Mouse (Mus musculus): ENCODE results near the gene Ifna12.
"Not testable (repeated sequence)": the region's sequence is repeated elsewhere in the genome, so short reads cannot be mapped to it uniquely, and the experiment has no call there.

The Ifna12 gene

DNA sequence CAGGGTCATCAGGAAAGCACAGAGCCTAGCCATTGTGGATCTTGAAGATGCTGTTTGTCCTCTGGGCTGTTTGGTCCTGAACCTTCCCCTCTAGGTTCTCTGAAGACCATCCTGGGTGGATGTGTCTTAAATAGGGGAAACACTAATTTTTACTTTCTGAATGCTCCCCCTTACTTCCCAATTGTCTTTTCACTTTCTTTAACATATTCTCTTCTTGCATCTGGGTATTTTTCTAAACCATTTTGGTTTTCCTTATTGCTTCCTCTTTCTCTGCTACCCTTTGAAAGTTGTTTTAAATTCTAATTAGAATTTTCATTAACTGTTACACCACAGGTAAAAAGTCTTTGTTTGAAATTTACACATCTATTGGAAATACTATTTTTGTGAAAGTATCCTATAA, at the start of gene Ifna12:
Gene Ifna12, minus strand, starts transcription at position 101 of the 400 bp plus-strand sequence.
- in situ Hi-C loops (cut with MboI; ENCODE audit: low sequenced_read_pairs): no loop called here

DNA sequence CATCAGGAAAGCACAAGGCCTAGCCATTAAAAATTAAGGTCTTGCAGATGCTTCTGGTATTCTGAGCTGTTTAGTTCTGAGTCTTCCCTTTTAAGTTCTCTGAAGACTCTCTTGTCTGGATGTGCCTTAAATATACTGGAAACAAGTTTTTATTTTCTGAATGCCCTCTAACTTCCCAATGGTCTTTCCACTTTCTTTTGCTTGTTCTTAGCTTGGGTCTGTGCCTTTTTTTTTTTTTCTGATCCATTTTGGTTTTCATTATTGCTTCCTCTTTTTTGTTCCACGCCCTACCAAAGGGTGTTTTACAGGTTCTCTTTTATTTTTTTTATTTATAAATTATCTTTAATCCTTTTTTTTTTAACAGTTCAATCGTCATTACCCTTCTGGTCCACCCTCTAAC, 41.2 kb upstream of the Ifna12 start, which contains the start of gene Ifna13:
Gene Ifna13, minus strand, starts transcription at position 101 of the 400 bp plus-strand sequence.
- in situ Hi-C loops (cut with MboI; ENCODE audit: low sequenced_read_pairs): no loop called here

DNA sequence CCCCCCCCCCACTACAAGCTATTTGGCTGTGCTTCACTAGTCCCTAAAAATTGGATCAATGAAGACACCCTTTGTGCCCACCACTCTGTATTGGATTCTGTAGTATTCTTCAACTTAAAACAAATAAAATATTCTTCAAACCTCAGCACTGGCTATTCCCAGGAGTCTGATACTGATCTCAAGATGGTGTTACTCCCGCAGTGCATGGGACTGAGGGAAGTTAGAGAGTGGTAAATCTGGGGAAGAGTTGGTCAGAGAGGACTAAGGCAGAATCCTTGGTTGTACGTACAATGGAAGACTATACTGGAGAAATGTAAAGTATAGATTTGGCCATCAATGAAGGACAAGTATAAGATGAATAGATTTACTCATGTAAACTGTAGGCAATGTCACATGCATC, 39.4 kb upstream of the Ifna12 start:
- in situ Hi-C loops (cut with MboI; ENCODE audit: low sequenced_read_pairs): no loop called here

DNA sequence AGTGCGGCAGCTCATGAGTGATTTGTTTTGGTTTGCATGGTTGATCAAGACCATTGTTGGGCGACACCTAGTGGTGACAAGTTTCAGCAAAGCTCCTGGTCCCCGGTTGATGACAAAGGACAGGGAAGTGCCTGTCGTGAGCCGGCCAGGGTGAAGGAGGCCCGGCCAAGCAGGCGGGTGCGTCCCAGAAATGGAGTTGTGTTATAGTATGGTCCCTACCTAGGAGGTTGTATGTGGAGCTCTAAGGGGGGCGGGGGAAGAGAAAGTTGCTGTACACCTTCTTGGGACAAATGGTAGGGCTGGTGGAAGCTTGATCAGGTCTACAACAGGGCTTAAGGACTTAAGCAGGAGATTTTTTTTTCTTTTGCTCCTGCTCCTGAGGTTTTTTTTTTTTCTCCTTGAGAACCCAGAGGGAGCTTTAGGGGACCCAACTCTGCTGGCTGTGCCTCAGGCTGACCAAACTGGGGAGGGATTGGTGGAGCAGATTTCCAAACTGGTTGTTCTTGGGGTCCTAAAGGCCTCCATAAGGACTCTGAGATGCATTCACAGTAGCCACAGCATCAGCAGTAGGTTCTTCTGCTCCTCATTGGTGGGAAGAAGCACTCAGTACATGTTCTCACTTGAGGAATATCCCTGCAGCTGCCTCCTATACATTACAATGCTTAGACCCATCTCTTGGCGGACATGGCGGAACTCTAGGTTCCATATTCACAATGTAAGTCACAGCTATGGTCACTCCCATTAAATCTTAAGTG, 38.1 kb upstream of the Ifna12 start:
- in situ Hi-C loops (cut with MboI; ENCODE audit: low sequenced_read_pairs): no loop called here

DNA sequence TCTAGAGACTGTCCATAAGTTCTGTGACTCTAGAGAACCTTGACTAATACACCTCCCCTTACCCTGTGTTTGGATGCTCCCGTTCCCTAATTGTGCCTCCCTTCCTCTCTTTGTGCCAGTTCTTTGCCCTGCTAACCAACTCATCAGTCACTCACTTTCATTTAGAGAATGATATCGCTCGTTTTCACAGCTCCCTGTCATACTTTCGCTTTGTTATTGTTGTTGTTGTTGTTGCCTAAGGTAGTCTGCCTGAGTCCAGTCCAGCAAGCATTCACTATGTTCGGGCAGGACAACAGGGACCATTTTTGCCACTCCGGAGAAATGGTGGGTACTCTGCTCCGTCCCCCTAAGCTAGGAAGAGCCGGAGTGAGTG, 37.5 kb upstream of the Ifna12 start:
- in situ Hi-C loops (cut with MboI; ENCODE audit: low sequenced_read_pairs): no loop called here

DNA sequence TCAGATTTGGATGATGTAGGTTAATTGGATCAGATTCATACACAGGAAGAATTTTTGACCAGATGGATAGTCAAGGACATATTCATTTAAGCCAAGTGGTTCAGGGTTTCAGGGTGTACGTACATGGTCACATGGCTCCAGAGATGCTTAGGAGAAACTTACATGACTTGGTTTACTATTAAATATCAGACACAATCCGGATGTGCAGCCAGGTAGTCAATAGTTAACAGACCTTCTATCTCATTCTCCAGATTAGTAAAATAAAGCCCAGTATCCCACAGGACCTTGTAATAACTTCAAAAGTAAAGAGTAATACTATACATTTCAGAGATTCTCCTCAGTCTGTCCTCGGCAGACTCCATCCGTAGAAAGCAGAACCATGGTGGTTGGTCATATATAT, 31.1 kb upstream of the Ifna12 start, which contains the start of gene C87499:
Gene C87499, minus strand, starts transcription at position 101 of the 400 bp plus-strand sequence.
- in situ Hi-C loops (cut with MboI; ENCODE audit: low sequenced_read_pairs): no loop called here

DNA sequence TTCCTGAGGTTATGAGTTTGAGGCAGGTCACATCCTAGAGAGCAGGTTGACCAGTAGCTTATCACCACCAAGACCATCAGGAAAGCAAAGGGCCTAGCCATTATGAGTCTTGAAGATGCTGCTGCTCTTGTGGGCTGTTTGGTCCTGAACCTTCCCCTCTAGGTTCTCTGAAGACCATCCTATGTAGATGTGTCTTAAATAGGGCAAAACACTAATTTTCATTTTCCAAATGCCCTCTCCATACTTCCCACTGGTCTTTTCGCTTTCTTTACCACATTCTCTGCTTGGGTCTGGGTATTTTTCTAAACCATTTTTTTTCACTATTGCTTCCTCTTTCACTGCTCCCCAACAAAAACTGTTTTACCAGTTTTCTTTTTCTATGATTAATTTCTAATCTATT, 10.9 kb downstream of the Ifna12 start, which contains the start of gene Ifna9:
Gene Ifna9, minus strand, starts transcription at position 101 of the 400 bp plus-strand sequence.
- in situ Hi-C loops (cut with MboI; ENCODE audit: low sequenced_read_pairs): no loop called here

DNA sequence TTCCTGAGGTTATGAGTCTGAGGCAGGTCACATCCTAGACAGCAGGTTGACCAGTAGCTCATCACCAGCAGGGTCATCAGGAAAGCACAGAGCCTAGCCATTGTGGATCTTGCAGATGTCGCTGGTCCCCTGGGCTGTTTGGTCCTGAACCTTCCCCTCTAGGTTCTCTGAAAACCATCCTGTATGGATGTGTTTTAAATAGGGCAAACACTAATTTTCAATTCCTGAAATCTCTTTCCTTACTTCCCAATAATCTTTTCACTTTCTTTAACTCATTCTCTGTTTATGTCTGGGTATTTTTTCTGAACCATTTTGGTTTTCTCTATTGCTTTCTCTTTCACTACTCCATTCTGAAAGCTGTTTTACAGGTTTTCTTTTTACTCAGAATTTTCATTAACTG, 31.5 kb downstream of the Ifna12 start, which contains the start of gene Ifna14:
Gene Ifna14, minus strand, starts transcription at position 101 of the 400 bp plus-strand sequence.
- in situ Hi-C loops (cut with MboI; ENCODE audit: low sequenced_read_pairs): no loop called here

DNA sequence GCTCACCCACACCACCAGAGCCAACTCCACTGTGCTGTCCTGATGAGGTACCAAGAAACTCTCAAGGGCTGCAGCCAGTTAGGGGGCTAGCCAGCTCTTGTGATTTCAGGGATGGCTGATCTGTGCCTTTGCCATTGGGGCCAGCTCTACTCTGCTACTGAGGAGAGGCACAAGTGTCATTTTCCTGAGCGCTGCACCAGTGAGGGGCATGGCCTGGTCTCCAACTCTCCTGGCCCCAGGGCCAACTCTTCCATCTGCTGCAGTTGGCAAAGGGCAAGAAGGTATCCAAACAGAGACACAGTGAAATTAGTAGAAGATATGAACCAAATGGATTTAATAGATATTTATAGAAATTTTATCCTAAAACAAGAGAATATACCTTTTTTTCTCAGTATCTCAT, 41.4 kb downstream of the Ifna12 start:
- in situ Hi-C loops (cut with MboI; ENCODE audit: low sequenced_read_pairs): no loop called here

DNA sequence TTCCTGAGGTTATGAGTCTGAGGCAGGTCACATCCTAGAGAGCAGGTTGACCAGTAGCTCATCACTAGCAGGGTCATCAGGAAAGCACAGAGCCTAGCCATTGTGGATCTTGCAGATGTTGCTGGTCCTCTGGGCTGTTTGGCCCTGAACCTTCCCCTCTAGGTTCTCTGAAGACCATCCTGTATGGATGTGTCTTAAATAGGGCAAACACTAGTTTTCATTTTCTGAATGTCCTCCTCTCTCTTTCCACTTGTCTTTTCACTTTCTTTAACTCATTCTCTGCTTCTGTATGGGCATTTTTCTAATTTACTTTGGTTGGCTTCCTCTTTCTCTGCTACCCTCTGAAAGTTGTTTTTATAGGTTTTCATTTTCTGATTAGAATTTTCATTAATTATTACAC, 45.0 kb downstream of the Ifna12 start, which contains the start of gene Ifna15:
Gene Ifna15, minus strand, starts transcription at position 101 of the 400 bp plus-strand sequence.
- in situ Hi-C loops (cut with MboI; ENCODE audit: low sequenced_read_pairs): not testable (repeated sequence)

Data from CH12F3 (cell line).